Mouse (Mus musculus) kidney, embryonic 14.5 days (tissue): ENCODE data around the gene 4932438H23Rik. TPM values are rescaled to one million over a fixed set of nuclear protein-coding genes. Genes with fewer than 3 reads are reported as not detected.
"Not testable (repeated sequence)": the region's sequence is repeated elsewhere in the genome, so short reads cannot be mapped to it uniquely, and the experiment has no call there.

Experiments used
- ATAC-seq: fragments of 200-750 bp; cut with Nextera tagmentation; 2 replicates; pipeline ENCODE4 v1.8.0; 2017; ENCODE audit warnings: moderate number of reproducible peaks, mild to moderate bottlenecking, moderate TSS enrichment, moderate library complexity; ENCODE audit not compliant: low FRiP score, low TSS enrichment
- H3K27ac ChIP-seq: fragments of 300-500 bp; sonication (generic); 2 replicates; pipeline ENCODE4 v1.5.1; 2014; ENCODE audit warnings: low read depth, mild to moderate bottlenecking, low read length, moderate library complexity, mixed read lengths
- H3K27me3 ChIP-seq: fragments of 300-500 bp; sonication (generic); 2 replicates; pipeline ENCODE4 v1.6.1; 2014; ENCODE audit warnings: mild to moderate bottlenecking, low read length; ENCODE audit not compliant: control insufficient read depth, insufficient read depth
- H3K36me3 ChIP-seq: fragments of 300-500 bp; sonication (generic); 2 replicates; pipeline ENCODE4 v1.6.1; 2014; ENCODE audit warnings: low read length, mixed read lengths; ENCODE audit not compliant: control insufficient read depth, insufficient read depth
- H3K4me1 ChIP-seq: fragments of 300-500 bp; sonication (generic); 2 replicates; pipeline ENCODE4 v1.6.1; 2014; ENCODE audit warnings: low read length, mixed read lengths; ENCODE audit not compliant: control insufficient read depth, insufficient read depth
- H3K4me2 ChIP-seq: fragments of 300-500 bp; sonication (generic); replicated peaks from 2 replicates; pipeline ENCODE4 v1.6.1; 2014; ENCODE audit warnings: low read depth, mild to moderate bottlenecking, low read length
- H3K4me3 ChIP-seq: fragments of 300-500 bp; sonication (generic); 2 replicates; pipeline ENCODE4 v1.5.1; 2014; ENCODE audit warnings: mild to moderate bottlenecking, low read length
- H3K9ac ChIP-seq: fragments of 300-500 bp; sonication (generic); 2 replicates; pipeline ENCODE4 v1.6.1; 2014; ENCODE audit warnings: low read depth, mild to moderate bottlenecking, low read length, moderate library complexity
- H3K9me3 ChIP-seq: fragments of 300-500 bp; sonication (generic); 2 replicates; pipeline ENCODE4 v1.6.1; 2016; ENCODE audit warnings: low read length; ENCODE audit not compliant: control insufficient read depth
- WGBS: fragments of 180-500 bp; shearing (Covaris S2); extraction: QIAGEN DNeasy Blood & Tissue Kit; methylation state at CpG from one replicate; pipeline ENCODE4 v1.1.7; 2014; 5-methylcytosine and 5-hydroxymethylcytosine counted together
- polyA plus RNA-seq: library from polyadenylated mRNA; unstranded; fragments of >200 nt; fragmentation: Nextera tagmentation; extraction: Ambion mirVana; gene quantifications from 2 replicates; pipeline ENCODE4 v1.2.1, GENCODE M21; 2014

4932438H23Rik gene
- polyA plus RNA-seq, 1 experiment from 2014 or later = 0.50 TPM

DNA sequence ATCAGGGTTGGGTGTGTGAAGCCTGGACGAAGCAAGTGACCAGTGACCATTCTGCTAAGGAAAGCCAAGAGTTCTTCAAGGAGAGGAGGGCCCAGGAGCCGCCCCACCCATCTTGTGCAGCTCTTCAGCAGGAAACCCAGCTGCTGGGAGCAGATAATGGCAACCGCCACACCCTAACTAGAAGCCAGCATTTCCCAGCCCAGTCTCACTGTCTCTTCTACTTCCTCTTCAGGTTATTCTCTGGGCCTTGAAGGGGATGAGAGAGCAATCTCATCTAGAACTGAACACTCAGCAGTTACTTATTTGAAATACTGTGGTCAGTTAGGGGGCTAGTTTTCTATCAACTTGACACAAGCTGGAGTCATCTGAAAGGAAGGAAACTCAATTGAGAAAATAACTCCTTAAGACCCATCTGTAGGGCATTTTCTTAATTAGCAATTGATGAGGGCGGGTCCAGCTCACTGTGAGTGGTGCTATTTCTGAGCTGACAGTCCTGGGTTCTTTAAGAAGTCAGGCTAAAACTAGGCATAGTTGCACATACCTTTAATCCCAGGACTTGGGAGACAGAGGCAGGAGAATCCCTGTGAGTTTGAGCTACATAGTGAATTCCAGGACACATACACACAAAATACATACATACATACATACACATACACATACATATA, 8.1 kb downstream of the 4932438H23Rik start:
- Histone ChIP-seq H3K27me3 (peaks cover 15% of the 10 kb centered on the region; the same call in 1 of the 2 replicates), H3K9ac (no peak overlapping the region), H3K4me1 (no peaks in the 10 kb centered on the region), H3K27ac (no peak overlapping the region), H3K4me3 (no peak overlapping the region), H3K36me3 (no peaks in the 10 kb centered on the region), H3K4me2 (no peak overlapping the region), H3K9me3 (no peaks in the 10 kb centered on the region)
- 66% methylated on average over 4 of the region's 4 CpGs for WGBS
- no peak for ATAC-seq

DNA sequence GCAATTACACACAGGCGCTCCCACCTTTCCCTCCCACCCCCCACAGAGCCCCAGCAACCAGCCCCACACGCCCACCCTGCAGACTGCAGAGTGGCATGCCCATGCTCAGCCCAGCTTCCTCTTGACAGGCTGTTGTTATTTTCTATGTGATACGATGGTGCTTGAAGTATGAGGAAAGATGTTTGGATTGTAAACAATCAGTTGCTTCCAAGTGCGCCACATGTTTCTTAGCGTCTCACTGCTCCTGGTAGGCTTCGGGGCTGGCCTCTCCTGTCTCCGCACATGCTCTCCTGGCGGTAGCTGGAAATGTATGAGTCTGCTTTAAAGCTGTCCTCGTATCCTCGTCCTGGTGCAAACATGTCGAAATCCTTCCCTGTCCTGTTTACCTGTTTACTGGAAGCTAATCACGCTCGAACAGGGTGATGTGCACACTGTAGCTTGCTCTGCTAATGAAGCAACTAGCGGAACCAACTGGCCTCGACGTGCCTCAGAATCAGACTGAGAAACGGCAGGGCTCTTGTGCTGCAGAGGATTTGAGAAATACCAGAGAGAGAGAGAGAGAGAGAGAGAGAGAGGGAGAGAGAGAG, 9.6 kb downstream of the 4932438H23Rik start:
- no peak overlapping the region for H3K27ac ChIP-seq
- H3K4me3 ChIP-seq = no peak overlapping the region
- H3K36me3 ChIP-seq = no peaks in the 10 kb centered on the region
- no peak overlapping the region for H3K4me2 ChIP-seq
- no peaks in the 10 kb centered on the region for H3K9me3 ChIP-seq
- no peak overlapping the region for H3K9ac ChIP-seq
- ATAC-seq = no peak
- peaks cover 16% of the 10 kb centered on the region; the same call in 1 of the 2 replicates for H3K27me3 ChIP-seq
- 65% methylated on average over 17 of the region's 17 CpGs for WGBS
- H3K4me1 ChIP-seq = no peaks in the 10 kb centered on the region

DNA sequence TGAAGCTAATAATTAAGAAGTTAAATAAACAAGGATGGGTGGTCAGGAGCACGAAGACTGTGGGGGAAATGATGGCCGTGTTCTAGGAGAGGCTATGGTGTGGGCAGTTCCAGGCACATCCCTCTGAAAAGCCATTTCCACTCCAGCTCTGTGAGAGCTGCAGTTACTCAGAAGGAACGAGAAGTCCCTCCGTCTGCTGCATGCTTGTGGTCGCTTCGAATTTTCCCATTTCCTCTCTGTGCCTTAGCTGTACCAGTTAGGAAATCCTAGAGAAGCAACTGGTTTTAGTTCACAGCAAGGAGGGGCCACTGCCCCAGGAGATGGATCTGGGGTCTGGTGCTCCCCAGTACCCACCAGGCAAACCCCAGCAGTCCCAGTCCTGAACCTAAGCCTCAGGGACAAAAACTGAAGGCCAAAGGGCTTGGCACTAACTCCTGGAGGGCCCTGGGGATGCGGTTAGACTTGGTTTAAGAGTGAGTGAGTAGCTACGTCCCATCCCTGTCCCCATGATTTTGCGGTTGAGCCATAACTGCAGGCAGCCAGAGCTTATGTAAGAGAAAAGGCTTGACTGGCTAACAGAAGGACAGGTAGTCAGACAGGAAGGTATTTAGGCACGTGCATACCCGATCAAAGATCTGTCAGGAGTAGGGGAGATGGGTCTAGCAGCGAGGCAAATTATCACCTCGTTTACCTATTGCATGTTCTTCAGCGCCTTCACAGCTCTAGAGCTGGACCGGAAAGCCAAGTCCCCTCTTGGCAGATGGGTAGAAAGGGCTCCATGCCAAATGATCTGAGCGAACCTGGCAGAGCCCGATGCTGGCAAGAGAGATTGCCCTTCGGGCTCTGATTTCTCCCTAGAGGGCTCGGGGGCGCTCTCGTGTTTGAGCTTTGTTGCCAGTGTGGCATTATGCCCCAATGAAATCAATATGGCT, 10.3 kb downstream of the 4932438H23Rik start:
- ATAC-seq = no peak
- H3K9me3 ChIP-seq = no peaks in the 10 kb centered on the region
- no peak overlapping the region for H3K27ac ChIP-seq
- no peak overlapping the region for H3K4me2 ChIP-seq
- peaks cover 16% of the 10 kb centered on the region; the same call in 1 of the 2 replicates for H3K27me3 ChIP-seq
- no peaks in the 10 kb centered on the region for H3K36me3 ChIP-seq
- no peaks in the 10 kb centered on the region for H3K4me1 ChIP-seq
- 84% methylated on average over 21 of the region's 21 CpGs for WGBS
- no peak overlapping the region for H3K9ac ChIP-seq
- no peak overlapping the region for H3K4me3 ChIP-seq

DNA sequence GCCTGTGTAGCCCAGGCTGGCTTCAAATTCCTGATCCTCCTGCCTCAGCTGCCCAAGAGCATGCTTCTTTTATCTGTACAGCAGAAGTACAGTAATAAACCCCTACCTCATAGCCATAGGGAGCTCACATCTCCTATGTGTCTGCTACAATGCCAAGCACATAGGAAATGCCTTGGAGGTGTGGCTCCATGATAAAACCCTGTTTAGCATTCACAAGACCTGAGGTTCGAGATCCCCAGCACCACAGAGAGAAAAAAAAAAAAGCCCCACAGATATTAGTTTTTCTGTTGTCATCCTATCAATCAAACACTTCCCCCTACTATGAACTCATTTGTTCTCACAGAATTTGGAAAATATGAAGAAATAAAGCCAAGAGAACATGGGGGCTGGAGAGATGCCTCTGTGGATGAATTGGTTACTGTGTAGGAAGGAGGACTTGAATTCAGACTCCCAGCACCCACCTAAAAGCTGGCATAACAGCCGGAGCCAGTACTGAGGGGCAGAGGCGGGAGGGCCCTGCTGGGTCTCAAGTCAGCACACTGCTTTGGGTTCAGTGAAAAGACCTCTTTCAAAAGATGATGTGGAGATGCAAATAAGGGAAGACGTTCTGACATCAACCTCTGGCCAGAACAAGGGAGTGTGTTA, 11.8 kb downstream of the 4932438H23Rik start:
- Histone ChIP-seq H3K9me3 (no peaks in the 10 kb centered on the region; the same call in 1 of the 2 replicates), H3K4me1 (no peaks in the 10 kb centered on the region), H3K9ac (no peak overlapping the region), H3K4me3 (no peak overlapping the region), H3K4me2 (no peak overlapping the region), H3K27me3 (peaks cover 16% of the 10 kb centered on the region; the same call in 1 of the 2 replicates), H3K36me3 (no peaks in the 10 kb centered on the region), H3K27ac (no peak overlapping the region)
- WGBS = 78% methylated on average over 4 of the region's 4 CpGs
- no peak for ATAC-seq

DNA sequence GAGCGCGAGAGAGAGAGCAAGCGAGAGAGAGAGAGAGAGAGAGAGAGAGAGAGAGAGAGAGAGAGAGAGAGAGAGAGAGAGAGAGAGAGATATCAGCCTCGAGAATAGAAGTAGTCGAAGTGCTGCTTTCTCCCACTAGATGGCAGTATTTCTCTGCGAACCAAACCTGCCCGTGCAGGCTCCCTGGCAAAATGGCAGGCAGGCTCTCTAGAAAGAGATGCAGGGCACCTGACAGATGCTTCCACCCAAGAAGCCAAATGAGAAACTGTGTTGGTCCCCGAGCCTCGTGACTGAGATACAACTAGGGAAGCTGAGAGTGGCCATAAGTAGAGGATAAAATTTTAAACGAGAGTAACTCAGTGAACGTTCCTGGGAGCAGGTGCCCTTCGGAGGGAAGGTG, 13.4 kb downstream of the 4932438H23Rik start:
- no peaks in the 10 kb centered on the region; the same call in 1 of the 2 replicates for H3K9me3 ChIP-seq
- H3K27me3 ChIP-seq = peaks cover 16% of the 10 kb centered on the region; the same call in 1 of the 2 replicates
- no peak overlapping the region for H3K4me3 ChIP-seq
- no peak overlapping the region for H3K27ac ChIP-seq
- H3K4me1 ChIP-seq = no peaks in the 10 kb centered on the region
- no peak overlapping the region for H3K9ac ChIP-seq
- no peak overlapping the region for H3K4me2 ChIP-seq
- no peaks in the 10 kb centered on the region for H3K36me3 ChIP-seq
- no peak for ATAC-seq
- WGBS = 22% methylated on average over 11 of the region's 12 CpGs

DNA sequence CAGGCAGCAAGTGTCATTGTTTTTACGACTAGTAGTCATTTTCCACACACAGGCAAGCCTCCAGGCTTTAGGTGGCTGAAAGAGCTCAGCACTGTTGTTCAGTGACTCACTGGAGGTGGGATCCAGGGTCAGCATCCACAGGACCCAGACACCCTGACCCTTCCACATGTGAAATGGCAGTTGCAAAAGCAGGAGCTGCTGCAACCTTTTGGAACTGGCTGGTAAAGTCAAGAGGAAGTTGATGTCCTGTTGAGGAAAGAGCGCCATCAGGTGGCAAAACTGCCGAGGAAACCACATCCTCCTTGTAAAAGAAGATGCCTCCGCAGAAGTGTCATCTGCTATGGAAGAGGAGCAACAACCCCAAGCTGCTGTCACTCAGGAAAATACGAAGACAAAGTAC, 18.7 kb downstream of the 4932438H23Rik start:
- Histone ChIP-seq H3K4me1 (no peaks in the 10 kb centered on the region), H3K9ac (no peak overlapping the region), H3K27ac (no peak overlapping the region), H3K4me2 (no peak overlapping the region), H3K4me3 (no peak overlapping the region), H3K9me3 (no peaks in the 10 kb centered on the region; the same call in 1 of the 2 replicates), H3K27me3 (no peaks in the 10 kb centered on the region), H3K36me3 (no peaks in the 10 kb centered on the region)
- no peak for ATAC-seq
- 76% methylated on average over 5 of the region's 5 CpGs for WGBS

DNA sequence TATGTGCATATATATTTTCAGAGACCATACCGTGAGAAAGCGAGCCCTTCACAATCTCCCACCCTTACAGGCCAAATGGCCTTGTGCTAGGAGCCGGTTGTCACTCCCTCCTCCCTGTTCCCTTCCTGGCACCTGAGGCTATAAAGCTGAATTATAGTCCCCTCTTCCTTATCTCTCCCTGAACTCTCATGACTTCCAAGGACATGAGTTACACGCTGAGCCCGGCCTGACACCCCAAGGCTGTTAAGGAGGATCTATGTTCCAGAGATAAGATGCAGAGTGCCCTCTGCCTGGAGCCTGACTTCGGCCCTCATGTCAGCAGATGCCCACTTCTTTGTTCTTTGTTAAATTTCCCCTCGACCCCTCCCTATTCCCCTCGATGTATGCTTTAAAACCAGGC, 19.5 kb downstream of the 4932438H23Rik start:
- 74% methylated on average over 8 of the region's 8 CpGs for WGBS
- not testable (repeated sequence) for ATAC-seq, H3K9ac ChIP-seq

DNA sequence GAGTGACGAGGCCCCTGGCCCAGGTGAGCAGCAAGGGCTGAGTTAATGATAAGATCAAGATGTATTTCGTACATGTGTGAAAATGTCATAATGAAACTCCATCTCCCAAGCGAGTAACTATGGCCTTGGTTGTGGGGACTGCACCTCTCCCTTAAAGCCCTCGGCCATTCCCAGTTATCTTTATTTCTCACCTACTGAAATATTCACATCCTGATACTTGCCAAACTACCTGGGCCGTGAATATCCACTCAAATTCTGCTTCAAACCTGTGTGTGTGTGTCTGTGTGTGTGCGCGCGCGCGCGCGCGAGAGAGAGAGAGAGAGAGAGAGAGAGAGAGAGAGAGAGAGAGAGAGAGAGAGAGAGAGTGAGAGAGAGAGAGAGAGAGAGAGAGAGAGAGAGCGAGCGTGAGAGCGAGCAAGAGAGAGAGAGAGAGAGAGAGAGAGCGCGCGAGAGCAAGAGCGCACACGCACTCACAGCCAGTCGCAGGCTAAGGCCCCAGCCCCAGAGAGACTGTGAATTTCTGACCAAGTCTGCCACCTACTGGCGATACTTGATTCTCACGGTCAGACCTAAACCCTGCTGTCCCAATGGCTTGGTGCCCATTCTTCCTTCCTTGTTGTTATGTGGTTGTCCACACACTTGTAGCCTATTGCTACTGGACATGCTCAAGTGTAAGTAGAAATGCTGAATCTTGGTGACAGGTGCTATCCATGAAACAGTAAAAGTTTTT, 21.6 kb downstream of the 4932438H23Rik start:
- no peak overlapping the region for H3K27ac ChIP-seq
- H3K36me3 ChIP-seq = no peaks in the 10 kb centered on the region
- H3K27me3 ChIP-seq = no peaks in the 10 kb centered on the region
- ATAC-seq = peak; percentile 96
- peak overlapping the region; percentile 23; the same call in 1 of the 2 replicates for H3K4me2 ChIP-seq
- no peak overlapping the region for H3K4me3 ChIP-seq
- H3K9me3 ChIP-seq = no peaks in the 10 kb centered on the region; the same call in 1 of the 2 replicates
- H3K9ac ChIP-seq = no peak overlapping the region
- WGBS = 37% methylated on average over 22 of the region's 24 CpGs
- no peaks in the 10 kb centered on the region for H3K4me1 ChIP-seq

More for the DNA sequence above, 19.5 kb downstream of the 4932438H23Rik start:
- not testable (repeated sequence) for H3K36me3 ChIP-seq, H3K9me3 ChIP-seq, H3K4me2 ChIP-seq, H3K4me3 ChIP-seq, H3K27ac ChIP-seq, H3K27me3 ChIP-seq, H3K4me1 ChIP-seq
